Mouse (Mus musculus) NIH3T3 (cell line): ENCODE data around the gene Slc1a1.

Experiments
- DNase-seq: peaks from one replicate; pipeline ENCODE4 v3.0.0-alpha.2; 2012; ENCODE audit warnings: low read depth

The Slc1a1 gene

GRCm38 (mm10) chr19:28916492-28916891 is 81.6 kb downstream of the Slc1a1 start:
- DNase-seq = no peak

DNA sequence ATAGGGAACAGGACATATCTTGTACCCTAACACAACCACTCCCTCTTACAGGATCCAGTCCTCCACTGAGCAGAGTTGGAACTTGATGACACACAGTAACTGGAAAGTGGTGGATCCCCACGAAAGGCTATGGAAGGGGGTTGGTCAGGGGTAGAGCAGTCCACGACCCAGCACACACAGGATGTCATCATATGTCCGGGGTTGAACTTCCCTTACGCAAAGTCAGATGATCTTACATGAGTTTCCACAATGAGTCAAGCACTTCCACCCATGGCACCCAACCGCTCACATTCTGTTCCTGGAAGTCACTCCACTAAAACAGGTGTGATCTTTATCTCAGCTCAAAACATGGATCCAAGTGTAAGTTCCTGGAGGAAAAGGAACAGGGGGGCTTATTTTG is 83.0 kb downstream of the Slc1a1 start:
- no peak for DNase-seq

- no peak for DNase-seq
These were observed 91.5 kb downstream of the Slc1a1 start for GRCm38 (mm10) chr19:28926366-28926765.

- DNase-seq = no peak
These were observed 92.5 kb downstream of the Slc1a1 start for GRCm38 (mm10) chr19:28927396-28927795.

DNA sequence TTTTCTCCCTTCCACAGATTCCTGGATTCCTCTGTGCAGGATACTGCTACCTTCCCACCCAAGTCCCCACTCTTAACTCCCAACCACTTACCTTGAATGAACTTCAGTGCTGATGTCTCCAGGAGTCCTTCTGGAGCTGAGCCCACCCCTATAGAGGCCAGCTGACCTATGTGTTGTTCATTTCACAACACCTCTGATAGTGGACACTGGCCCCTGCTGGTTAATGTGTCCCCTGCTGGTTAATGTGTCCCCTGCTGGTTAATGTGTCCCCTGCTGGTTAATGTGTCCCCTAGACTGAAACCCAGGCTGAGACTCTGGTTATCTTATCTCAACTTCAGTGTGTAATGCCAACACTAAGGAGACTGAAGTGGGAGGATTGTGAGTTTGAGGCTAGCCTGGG is 94.2 kb downstream of the Slc1a1 start:
- no peak for DNase-seq

- no peak for DNase-seq
These were observed 100.0 kb downstream of the Slc1a1 start for GRCm38 (mm10) chr19:28934897-28935296.

- peak; percentile 19 for DNase-seq
These were observed 105.5 kb downstream of the Slc1a1 start for GRCm38 (mm10) chr19:28940135-28940874.

- DNase-seq = no peak
These were observed 106.4 kb downstream of the Slc1a1 start for GRCm38 (mm10) chr19:28941271-28941670.

DNA sequence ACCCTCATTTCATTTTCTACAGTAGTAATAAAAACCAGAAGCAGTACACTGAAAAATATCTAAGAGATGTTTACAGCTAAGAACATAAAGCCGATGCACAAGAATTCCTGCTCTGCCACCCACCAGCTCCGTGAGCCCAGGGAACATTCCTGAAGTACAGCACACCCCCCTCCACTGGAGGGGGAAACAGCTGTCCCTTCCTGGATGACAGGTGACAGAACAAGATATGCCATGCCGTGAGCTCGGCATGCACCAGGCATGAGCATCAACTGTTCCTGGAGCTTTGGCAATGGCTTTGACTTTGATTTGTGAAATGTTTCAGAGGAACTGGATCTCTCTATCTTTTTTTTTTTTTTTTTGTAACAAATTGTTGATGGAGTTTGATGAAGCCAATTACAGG is 111.9 kb downstream of the Slc1a1 start:
- DNase-seq = no peak

DNA sequence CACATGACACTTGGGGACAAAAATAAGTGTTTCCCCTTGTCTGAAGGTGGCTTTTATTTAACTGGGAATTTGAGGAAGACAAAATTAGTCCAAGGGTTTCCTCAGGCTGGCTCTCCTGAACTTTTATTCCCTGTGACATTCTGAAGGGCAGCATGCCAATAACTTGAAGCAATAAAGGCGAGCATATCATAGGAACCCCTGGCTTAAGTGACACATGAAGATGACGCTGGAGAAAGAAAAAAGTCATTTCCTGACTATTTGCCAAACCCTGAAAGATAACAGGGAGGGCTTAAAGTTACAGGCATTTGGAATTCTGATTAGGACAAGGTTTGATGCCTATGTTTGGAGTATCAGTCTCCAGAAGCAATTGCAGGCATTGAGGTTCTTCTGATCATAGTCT is 112.5 kb downstream of the Slc1a1 start:
- no peak for DNase-seq

GRCm38 (mm10) chr19:28951251-28951650 is 116.4 kb downstream of the Slc1a1 start:
- DNase-seq = no peak

DNA sequence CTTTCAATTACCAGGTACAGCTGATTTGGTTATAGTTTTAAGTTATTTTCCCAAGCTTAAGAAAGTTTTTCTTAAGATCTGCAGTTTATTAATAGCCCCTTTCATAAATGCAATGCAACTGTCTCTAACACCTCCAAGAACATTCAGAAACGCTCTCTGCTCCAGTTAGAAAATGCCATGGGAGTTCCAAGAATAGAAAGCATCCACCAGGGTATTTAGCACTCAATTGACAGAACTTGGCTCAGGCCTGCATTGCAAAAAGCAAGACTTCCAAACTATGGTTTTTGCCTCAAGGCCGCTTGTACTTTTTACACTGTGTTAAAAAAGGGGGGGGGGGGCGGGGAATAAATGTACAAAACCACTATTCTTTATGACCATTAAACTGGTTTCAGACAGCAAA is 128.3 kb downstream of the Slc1a1 start:
- peak; percentile 34 for DNase-seq

DNA sequence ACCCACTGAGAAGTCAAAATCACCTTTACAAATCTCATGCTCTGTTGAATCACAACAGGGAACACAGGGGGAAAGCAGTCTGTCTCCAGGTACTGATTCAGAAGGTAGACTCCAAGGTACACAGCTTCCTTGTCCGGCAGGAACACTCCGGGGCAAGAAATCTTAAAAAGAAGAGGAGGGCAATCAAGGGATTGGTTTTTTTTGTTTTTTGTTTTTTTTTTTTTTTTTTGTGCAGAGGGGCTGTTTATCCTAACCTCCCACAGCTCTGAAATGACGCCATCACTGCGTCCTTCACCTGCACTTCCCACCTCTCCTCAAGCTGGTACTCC is 128.6 kb downstream of the Slc1a1 start:
- no peak for DNase-seq
